Mouse (Mus musculus) adrenal gland, adult 18-20 months (tissue): ENCODE measurements around the gene Nipa1. TPM values are rescaled to one million over a fixed set of nuclear protein-coding genes. Genes with fewer than 3 reads are reported as not detected.
A peak's percentile ranks its signal among the peaks of the same experiment; 100 is the strongest.
"Not testable (repeated sequence)": the region's sequence is repeated elsewhere in the genome, so short reads cannot be mapped to it uniquely, and the experiment has no call there.

ENCODE experiments used
- DNase-seq, 2 experiments: peaks; one replicate each; pipeline ENCODE4 v3.0.0; 2021 to 2022; ENCODE audit warnings: low spot score in 2 of 2
- long read RNA-seq, 2 experiments: library from polyadenylated mRNA; stranded (forward); transcript quantifications; one replicate each; pipeline ENCODE4 v2.0.0; 2021
- total RNA-seq, 2 experiments: library from RNA; stranded (reverse); gene quantifications; 1 replicate in 1 of 2; 2 replicates in 1 of 2; pipeline ENCODE4 v1.2.3; 2021

The Nipa1 gene
- total RNA-seq: 1 to 10 TPM; 7.1 to 7.2 TPM
- long read RNA-seq, experiment 1, transcript Nipa1-201 (5 exons, 3,183 nt): major isoform, 7 of 8 reads
- long read RNA-seq, experiment 1, partial matches to known transcripts: 0 of 8 reads
- long read RNA-seq, experiment 1, other reads (novel, unspliced or antisense): 1 of 8 reads
- long read RNA-seq, experiment 2, transcript Nipa1-201 (5 exons, 3,183 nt): major isoform, 26 of 27 reads
- long read RNA-seq, experiment 2, partial matches to known transcripts: 0 of 27 reads
- long read RNA-seq, experiment 2, other reads (novel, unspliced or antisense): 1 of 27 reads

DNA sequence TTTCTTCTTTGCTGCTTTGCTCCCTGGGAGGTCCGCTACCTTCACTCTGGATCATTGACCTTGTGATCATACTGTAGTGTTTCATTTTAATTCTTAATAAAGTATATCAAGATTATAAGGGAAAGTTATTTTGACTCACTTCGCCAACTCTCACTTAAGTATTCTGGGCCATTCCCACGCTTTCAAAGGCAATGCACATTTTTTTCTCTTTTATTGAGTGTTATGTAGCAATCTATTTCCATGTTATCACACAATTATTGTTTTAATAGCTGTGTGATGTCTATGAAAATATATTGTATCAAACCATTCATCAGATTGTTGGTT, at the start of gene Nipa1:
Gene Nipa1, minus strand, starts transcription at position 25 of the 324 bp plus-strand sequence.
- DNase-seq: no peak

DNA sequence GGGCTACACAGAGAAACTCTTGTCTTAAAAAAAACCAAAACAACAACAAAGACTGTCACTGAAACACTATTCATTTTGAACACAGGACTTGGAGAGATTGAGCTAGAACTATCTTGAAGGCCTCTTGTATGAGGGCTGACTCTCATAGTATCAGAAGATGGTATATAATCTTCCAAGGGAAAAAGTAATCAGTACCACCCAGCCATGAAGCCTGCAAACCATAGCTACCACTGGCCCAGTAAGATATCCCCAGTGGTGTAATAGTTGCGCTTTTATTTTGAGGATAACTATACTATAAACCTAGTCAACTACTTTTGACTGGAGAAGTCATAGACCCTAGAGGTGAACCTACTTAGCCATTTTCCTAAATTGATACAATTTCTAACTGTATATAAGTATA, 46.9 kb upstream of the Nipa1 start:
- no peak for DNase-seq

GRCm38 (mm10) chr7:56066136-56066535, 46.4 kb upstream of the Nipa1 start:
- no peak for DNase-seq

DNA sequence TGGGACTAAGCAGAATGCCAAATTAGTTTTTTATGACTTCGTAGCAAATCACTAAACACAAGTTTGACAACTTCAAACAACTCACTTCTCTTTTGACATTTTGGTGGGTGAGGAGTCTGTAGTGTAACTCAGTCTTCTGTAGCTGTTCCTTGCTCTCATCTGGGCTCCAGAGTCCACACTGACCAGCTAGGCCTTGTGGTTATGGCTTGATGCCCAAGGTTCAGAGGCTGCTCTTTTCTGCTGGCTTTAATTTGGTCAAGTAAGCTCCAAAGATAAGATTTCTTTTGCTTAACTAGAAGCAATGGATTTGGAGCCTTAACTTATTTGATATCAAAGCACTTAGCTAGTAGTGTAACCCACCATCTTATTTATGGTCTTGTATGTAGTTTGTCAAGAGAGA, 45.1 kb upstream of the Nipa1 start:
- DNase-seq: peak in 1 of 2 experiments; percentile 37

DNA sequence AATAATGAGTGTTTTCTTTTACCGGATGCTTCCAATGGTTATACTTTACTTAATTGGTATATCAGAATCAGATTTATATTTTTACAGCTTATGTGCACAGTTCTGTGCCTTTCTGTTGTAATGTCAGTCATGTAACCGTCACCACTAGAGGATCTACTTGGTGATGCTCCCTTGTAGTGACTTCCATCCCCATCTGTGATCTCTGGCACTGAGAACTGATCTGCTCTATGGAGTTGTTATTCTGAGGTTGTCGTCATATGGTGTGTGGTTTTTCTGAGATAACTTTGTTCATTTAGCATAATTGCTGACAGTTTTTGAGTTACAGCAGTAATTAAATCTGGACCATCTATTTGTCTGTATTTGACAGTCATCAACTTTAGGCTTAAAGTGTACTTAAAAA, 35.6 kb upstream of the Nipa1 start:
- no peak for DNase-seq

DNA sequence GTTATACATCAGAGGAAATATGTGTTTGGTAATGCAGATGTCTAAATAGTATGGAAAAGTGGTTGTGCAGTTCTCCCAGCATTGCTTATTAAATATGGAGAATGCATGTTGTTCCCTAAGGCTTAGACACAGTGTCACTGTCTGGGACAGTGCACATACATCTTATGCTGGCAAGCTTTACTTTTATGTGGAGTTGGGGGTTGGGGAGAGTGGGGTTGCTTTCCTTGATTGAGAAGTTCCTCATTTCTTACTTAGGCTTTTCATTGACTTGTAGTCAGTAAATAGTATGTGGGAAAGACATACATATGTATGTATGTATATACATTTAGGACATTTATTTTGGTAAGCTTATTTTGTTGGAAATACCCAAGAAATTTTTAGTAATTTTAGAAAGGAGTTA, 33.2 kb upstream of the Nipa1 start:
- DNase-seq: no peak

GRCm38 (mm10) chr7:56050487-56050911, 30.7 kb upstream of the Nipa1 start:
- peak in 1 of 2 experiments; percentile 22 for DNase-seq

DNA sequence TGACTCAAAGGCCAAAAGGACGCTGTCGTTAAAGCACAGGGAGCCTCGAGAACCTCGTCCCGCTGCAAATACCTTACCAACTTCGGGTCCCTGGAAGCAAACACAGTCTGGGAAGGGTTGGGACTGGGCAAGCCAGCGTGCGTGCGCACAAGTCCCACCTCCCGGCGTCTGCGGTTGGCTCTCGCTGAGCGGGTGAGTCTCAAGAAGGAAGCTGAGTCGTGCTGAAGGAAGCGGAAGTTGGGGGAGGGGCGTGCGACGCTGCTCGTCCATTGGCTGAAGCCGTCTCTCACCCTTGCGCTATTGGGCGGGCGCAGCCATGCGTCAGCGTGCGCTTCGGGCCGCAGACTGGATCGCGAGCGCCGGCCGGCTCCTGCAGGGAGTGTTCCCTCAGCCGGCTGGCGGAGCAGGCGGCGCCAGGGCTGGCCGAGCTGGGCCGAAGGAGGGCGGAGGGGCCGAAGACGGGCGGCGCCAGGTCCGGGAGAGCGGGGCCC, 30.1 kb upstream of the Nipa1 start, which contains the start of gene Herc2:
Gene Herc2, plus strand, starts transcription at position 366 of the 491 bp plus-strand sequence.
- DNase-seq: peak; percentile 94 to 95

GRCm38 (mm10) chr7:56047178-56047577, 27.4 kb upstream of the Nipa1 start:
- no peak for DNase-seq

DNA sequence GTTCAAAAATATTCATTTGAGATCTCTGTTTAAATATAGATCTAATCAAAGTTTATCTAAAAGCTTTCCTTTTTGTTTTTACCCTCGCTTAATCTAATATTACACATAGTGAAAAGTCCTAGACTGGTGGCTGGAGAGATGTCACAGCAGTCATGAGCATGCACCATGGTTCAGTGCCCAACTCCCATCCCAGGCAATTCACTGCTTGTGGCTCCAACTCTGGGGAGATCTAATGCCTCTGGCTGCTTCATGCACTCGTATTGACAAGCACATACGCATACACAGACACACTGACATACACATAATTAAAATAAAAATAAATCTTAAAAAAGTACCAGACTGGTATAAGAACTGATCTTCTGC, 24.5 kb upstream of the Nipa1 start:
- DNase-seq: no peak

- DNase-seq: no peak
Measured at GRCm38 (mm10) chr7:56043577-56044266, 24.0 kb upstream of the Nipa1 start.

GRCm38 (mm10) chr7:56042353-56042752, 22.6 kb upstream of the Nipa1 start:
- DNase-seq: peak; percentile 70 to 76

- DNase-seq: no peak
Measured at GRCm38 (mm10) chr7:56023586-56023985, 3.8 kb upstream of the Nipa1 start.

DNA sequence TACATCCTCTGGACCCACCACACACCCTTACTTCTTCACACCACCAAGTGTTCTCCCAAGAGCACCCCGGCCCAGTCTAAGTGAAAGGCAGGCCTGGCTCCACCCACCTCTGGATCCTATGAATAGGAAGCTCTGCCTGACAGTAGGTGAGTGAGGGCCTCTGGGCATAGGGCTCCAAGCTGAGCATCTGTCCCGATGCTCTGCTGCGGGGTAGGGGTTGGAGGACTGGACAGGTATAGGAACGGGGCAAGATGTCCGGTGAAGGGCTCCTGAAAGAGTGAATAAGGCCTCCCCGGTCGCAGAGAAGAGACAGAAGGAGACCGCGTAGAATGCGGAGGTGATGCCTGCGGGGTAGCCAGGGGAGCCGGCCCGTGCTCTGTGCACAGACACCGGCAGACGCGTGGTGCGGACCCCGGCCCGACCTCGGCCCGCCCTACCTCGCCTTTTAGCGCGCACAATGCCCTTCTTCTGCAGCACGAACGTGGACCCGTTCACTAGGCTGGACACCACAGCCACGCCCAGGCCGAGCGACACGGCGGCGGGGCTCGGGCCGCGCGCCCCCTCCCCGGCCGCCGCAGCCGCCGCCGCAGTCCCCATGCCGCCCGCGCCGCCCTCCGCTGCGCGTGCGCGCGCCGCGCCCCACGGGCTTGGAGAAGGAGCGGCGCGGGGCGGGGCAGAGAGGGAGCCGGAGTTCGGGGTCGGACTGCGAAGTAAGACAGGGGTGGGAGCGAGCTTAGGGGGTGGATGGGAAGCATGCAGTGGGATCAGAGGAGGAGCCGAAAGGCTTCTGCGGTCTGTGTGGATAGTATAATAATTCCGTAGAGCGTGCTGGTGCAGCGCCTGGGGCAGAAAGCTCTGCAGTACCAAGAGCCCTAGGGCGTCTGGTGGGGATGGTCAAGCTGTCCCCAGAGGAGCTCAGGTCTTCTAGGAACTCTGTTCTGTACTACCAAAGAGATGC, 503 bp downstream of the Nipa1 start:
- peak; percentile 69 to 74 for DNase-seq

DNA sequence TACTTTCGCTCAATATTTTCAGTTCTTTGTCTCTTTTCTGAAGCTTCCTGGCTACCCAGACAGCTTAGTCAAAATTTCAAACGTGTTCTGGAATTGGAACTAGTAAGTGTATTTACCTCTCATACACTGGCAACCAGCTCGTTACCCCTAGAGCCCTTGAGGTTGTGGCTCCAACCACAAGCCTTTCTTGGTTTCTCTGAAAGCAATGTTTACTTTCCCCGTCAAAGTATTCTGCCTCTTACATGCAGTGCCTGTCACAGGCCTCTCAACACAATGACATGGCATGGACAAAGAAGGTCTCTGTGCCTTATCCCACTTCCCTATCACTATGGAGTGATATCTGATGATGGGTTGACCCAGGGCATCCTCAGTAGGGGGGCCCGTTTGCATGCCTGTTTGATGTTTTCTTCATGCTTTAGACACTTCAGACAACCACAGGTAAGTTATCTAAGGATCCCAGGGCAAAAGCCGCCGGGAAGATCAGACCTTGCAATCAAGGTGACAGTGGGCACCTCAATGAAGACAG, 1.2 kb downstream of the Nipa1 start:
- DNase-seq: no peak

- DNase-seq: no peak
Measured at GRCm38 (mm10) chr7:56017761-56018160, 2.0 kb downstream of the Nipa1 start.

GRCm38 (mm10) chr7:56015837-56016236, 3.9 kb downstream of the Nipa1 start:
- no peak for DNase-seq

DNA sequence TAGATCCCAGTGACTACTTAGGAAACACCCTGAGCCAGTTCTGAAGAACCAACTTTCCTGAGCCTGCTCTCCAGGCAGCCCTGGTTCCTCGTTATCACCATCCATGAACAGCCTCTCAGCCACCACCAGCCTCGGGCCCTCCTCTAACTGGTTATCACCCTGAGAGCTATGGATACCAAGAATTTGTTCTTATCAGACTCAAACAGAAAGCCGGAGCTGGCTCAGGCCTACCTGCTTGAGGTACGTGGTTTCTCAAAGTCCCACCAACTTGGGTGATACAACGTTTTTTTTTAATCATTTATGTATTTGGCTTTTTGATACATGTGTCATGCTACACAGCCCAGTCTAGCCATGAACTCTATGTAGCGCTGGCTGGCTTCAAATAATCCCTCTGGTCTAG, 4.6 kb downstream of the Nipa1 start:
- no peak for DNase-seq

DNA sequence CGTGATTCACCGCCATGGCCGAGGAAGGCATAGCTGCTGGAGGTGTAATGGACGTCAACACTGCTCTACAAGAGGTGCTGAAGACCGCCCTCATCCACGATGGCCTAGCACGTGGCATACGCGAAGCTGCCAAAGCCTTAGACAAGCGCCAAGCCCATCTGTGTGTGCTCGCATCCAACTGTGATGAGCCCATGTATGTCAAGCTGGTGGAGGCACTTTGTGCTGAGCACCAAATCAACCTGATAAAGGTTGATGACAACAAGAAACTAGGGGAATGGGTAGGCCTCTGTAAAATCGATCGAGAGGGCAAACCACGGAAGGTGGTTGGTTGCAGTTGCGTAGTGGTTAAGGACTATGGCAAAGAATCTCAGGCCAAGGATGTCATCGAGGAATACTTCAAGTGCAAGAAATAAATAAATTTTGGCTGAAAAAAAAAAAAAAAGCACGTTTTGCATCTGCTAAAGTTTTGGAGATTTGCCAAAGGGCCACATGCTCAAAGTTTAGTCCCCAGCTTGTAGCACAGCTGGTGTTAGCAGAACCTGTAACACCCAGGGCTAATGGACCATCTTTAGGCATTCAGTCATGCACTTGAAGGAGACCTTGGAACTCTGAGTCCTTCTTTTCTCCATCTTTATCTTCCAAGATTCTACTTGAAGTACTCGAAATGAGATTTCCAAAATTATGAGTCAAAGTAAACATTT, 5.6 kb downstream of the Nipa1 start:
- not testable (repeated sequence) for DNase-seq

DNA sequence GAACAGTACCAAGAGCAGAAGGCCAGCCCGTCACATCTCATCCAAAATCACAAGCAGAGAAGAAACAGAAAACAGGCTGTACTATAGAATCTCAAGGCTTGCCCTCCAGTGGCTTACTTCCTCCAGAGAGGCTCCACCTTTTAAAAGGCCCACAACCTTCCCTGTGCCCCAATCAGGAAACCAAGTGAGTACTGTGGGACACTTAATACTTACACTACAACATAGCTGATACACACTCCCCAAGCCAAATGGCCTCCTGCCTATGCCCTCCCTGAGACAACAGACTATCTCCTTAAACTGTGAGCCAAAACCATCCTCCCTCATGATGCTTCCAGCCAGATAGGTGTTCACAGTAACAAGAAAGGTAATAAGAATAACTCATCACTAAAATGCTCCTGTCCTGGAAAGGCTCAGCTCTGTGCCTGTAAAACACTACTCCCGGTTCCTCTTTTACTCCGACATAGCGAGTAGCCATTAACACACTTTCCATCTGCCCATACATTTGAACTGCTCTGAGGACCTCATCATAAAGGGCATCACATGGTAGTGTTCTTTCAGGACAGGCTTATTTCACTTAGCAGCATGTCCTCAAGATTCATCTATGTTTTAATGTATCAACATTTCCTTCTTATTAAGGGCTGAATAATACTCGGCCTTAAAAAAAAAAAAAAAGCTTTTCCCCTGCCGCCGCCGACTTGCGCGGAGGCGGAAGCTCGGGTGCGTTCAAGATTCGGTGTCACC, 6.3 kb downstream of the Nipa1 start:
- no peak for DNase-seq
